Mouse (Mus musculus) embryonic fibroblast, embryonic 13.5 days (primary cell): ENCODE measurements around the gene Itpk1.

Experiments used
- CTCF ChIP-seq: IDR thresholded peaks from 2 replicates; pipeline ENCODE4 v1.5.1; 2011; ENCODE audit warnings: mild to moderate bottlenecking, control low read depth, low read length, moderate library complexity, borderline replicate concordance; ENCODE audit not compliant: insufficient read depth
- POLR2A ChIP-seq: IDR thresholded peaks from 2 replicates; pipeline ENCODE4 v1.6.1; 2011; ENCODE audit warnings: low read depth, mild to moderate bottlenecking, control low read depth, low read length, moderate library complexity

GRCm38 (mm10) chr12:102670848-102671247 is 33.9 kb downstream of the Itpk1 start:
- TF ChIP-seq POLR2A (no peak), CTCF (no peak)
